Mouse (Mus musculus): Measurements from ENCODE around the gene Atat1. TPM values are rescaled to one million over a fixed set of nuclear protein-coding genes. Genes with fewer than 3 reads are reported as not detected.

The Atat1 gene
- total and polyA plus RNA-seq, 3 experiments = 6.0 to 22.0 (median 6.0) TPM

DNA sequence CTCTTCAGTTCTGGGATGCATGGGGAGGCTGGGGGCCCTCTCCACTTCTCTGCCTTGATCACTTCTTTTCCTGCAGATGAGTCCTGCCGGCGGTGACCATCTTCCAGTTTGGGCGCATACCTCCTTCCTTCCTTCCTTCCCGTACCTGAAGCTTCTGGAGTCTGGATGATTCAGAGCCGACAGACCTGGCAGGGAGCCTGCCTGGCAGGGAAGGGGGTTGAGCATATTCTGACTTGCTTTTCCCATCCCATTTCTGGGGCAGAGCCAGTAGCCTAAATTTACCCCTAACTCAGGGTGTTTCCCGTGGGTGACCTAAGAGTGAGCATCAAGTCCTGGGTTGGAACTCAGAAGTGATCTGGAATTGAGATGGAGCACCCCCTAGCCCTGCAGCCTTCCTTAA lies 35.2 kb downstream of the Atat1 start:
- H3K27ac ChIP-seq = no peak overlapping the region
- no peak for DNase-seq
- 48% methylated on average over 6 of the region's 6 CpGs for WGBS
- peaks cover 9% of the 10 kb centered on the region; the same call in 1 of the 2 replicates for H3K36me3 ChIP-seq (ENCODE audit: control insufficient read depth, insufficient read depth, low read length)
- peaks cover 10% of the 10 kb centered on the region for H3K4me1 ChIP-seq (ENCODE audit: control insufficient read depth, insufficient read depth, low read length)
- no peaks in the 10 kb centered on the region for H3K27me3 ChIP-seq (ENCODE audit: control insufficient read depth, insufficient read depth, low read length)
- no peaks in the 10 kb centered on the region for H3K79me2 ChIP-seq (replicated peaks; ENCODE audit: control insufficient read depth, insufficient read depth, low read length)
- H3K4me3 ChIP-seq = no peak overlapping the region
- TF ChIP-seq EP300 (IDR thresholded peaks at IDR 0.05; ENCODE audit: insufficient read depth, low read depth, low read length) (no peak), CTCF (IDR thresholded peaks at IDR 0.05) (no peak), POLR2A (IDR thresholded peaks at IDR 0.05; ENCODE audit: insufficient read depth, low read depth, low read length) (no peak)
- intact Hi-C loops (cut with DNase I) = no loop called here
- no peak overlapping the region for H3K9ac ChIP-seq (ENCODE audit: low read depth, low read length)

DNA sequence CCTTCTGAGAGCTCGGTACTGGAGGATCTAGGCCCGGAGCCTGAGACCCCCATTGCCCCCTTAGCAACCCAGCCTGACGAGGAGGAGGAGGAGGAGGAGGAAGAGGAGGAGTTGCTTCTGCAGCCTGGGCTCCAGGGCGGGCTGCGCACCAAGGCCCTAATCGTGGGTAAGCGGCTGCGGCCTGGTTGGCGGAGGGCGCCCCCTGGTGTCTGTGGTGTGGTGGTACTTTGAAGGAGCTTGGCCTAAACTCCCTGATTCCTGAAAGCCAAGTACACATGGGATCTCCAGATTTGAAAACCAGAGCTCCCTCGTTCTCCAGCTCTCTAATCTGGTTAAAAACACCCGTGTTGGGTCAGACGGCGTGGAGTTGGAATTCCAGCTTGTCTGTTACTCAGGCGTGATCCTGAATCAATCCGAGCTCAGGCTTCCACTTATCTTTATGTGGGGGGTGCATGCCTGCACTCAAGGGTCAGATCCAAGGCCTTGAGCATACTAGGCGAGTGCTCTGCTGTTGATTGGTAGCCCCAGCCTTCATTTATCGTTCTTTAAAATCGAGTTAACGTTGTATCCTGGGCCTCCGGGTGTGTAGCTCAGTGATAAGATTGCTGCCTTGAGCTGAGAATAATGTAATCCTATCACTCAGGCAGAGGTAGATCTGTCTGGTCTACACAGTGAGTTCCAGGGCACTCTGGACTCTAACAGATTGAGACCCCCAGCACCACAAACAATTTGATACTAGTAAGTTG lies 35.9 kb downstream of the Atat1 start:
- peak; percentile 89 to 93 for DNase-seq
- H3K9ac ChIP-seq (ENCODE audit: low read depth, low read length) = peak overlapping the region; percentile 31; the same call in 1 of the 2 replicates
- WGBS = 19% methylated on average over 21 of the region's 21 CpGs
- no peaks in the 10 kb centered on the region for H3K27me3 ChIP-seq (ENCODE audit: control insufficient read depth, insufficient read depth, low read length)
- peak overlapping the region; percentile 48 for H3K27ac ChIP-seq
- TF ChIP-seq POLR2A (IDR thresholded peaks at IDR 0.05; ENCODE audit: insufficient read depth, low read depth, low read length) = no peak
- peak; percentile 96 for TF ChIP-seq EP300 (IDR thresholded peaks at IDR 0.05; ENCODE audit: insufficient read depth, low read depth, low read length)
- TF ChIP-seq CTCF (IDR thresholded peaks at IDR 0.05) = no peak; the same call in none of the 2 replicates
- H3K79me2 ChIP-seq (replicated peaks; ENCODE audit: control insufficient read depth, insufficient read depth, low read length) = no peaks in the 10 kb centered on the region
- H3K4me1 ChIP-seq (ENCODE audit: control insufficient read depth, insufficient read depth, low read length) = peaks cover 10% of the 10 kb centered on the region
- intact Hi-C loops (cut with DNase I) = loop anchor here (1.0 to 2.0 kb wide), 2 partner anchors 38 to 133 kb away; no protein-coding TSS in a partner anchor
- H3K36me3 ChIP-seq (ENCODE audit: control insufficient read depth, insufficient read depth, low read length) = peaks cover 9% of the 10 kb centered on the region; the same call in 1 of the 2 replicates
- H3K4me3 ChIP-seq = peak overlapping the region; percentile 16; the same call in 1 of the 2 replicates

DNA sequence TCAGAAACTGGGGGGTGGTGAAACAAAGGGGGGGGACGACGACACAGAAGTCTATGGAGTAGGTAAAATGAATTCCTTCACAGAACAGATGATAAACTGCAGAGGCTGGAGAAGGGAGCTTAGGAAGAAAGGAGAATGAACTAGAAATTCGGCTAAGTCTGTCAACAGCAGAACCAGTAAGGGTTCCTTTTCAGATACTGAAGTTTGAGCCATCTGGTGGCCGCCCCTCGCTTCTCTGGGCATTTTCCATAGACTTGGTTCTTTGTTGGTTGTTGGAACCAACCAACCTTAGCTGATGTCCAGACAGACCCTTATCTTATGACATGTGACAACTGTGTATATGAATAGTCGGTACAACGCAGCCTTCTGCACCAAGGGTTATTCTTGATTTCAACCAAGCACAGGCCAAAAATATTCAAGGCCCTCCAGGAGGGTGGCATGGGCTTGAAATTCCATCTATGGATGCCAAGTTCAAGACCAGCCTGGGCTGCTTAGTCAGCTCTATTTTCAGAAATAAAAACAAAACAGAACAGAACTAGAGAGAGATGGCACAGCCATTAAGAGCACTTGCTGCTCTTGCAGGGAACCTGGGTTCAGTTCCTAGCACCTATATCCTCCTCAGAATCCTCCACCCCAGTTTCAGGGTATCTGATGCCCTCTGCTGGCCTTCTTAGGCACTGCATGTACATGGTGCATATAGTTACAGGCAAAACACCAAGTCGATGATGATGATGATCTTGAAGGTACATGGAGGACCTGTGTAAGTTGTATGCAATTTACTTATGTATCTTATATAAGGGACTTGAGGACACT lies 38.8 kb downstream of the Atat1 start:
- WGBS = 25% methylated on average over 8 of the region's 8 CpGs
- peaks cover 10% of the 10 kb centered on the region for H3K4me1 ChIP-seq (ENCODE audit: control insufficient read depth, insufficient read depth, low read length)
- H3K9ac ChIP-seq (ENCODE audit: low read depth, low read length) = peak overlapping the region; percentile 18
- TF ChIP-seq POLR2A (IDR thresholded peaks at IDR 0.05; ENCODE audit: insufficient read depth, low read depth, low read length) (no peak), CTCF (IDR thresholded peaks at IDR 0.05) (peak; percentile 71)
- H3K27me3 ChIP-seq (ENCODE audit: control insufficient read depth, insufficient read depth, low read length) = no peaks in the 10 kb centered on the region
- peak overlapping the region; percentile 98 for H3K27ac ChIP-seq
- DNase-seq = peak in 1 of 2 experiments; percentile 45
- peak overlapping the region; percentile 61 for H3K4me3 ChIP-seq
- no peaks in the 10 kb centered on the region for H3K79me2 ChIP-seq (replicated peaks; ENCODE audit: control insufficient read depth, insufficient read depth, low read length)
- H3K36me3 ChIP-seq (ENCODE audit: control insufficient read depth, insufficient read depth, low read length) = peaks cover 9% of the 10 kb centered on the region; the same call in 1 of the 2 replicates
- intact Hi-C loops (cut with DNase I) = no loop called here

DNA sequence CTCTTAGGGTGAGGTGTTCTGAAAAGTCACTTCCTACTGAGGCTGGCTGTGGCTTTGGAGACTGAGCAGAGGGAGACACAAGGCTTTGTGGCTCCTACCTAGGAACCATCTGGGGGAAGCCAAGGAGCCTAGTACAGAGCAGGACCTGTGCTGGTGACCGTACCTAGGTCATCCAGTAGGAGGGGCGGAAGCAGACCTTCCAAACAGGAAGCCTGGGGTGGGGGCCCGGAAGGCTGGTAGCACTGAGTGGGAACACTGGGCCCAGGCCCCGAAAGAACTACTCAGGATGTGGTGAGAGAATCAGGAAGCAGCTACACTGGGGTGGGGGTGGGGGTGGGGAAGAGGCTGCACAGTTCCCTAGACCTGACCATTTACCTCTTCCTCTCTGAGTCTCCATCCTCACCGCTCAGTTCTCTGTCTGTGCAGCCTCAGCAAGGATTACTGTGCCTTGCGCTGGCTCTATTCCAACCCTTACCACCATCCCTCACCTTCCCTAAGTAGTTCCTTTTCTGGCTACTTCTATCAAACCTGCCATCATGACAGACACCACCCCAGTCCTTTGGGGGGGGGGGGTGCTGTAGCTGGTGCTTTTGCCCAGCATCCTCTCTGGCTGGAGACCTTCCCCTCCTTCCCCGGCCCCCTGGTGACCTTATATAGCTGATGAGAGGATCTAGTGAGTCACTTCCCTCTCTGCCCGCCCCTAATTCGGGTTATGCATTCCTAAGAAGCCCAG lies 39.6 kb downstream of the Atat1 start:
- peak overlapping the region; percentile 61 for H3K4me3 ChIP-seq
- intact Hi-C loops (cut with DNase I) = no loop called here
- TF ChIP-seq EP300 (IDR thresholded peaks at IDR 0.05; ENCODE audit: insufficient read depth, low read depth, low read length) = peak; percentile 79; the same call in 1 of the 2 replicates
- peak; percentile 73 for TF ChIP-seq POLR2A (IDR thresholded peaks at IDR 0.05; ENCODE audit: insufficient read depth, low read depth, low read length)
- peak; percentile 46 for TF ChIP-seq CTCF (IDR thresholded peaks at IDR 0.05)
- peak overlapping the region; percentile 98 for H3K27ac ChIP-seq
- peak overlapping the region; percentile 18 for H3K9ac ChIP-seq (ENCODE audit: low read depth, low read length)
- H3K79me2 ChIP-seq (replicated peaks; ENCODE audit: control insufficient read depth, insufficient read depth, low read length) = no peaks in the 10 kb centered on the region
- H3K36me3 ChIP-seq (ENCODE audit: control insufficient read depth, insufficient read depth, low read length) = peaks cover 8% of the 10 kb centered on the region; the same call in 1 of the 2 replicates
- DNase-seq = peak; percentile 79 to 88
- H3K4me1 ChIP-seq (ENCODE audit: control insufficient read depth, insufficient read depth, low read length) = peaks cover 10% of the 10 kb centered on the region
- no peaks in the 10 kb centered on the region for H3K27me3 ChIP-seq (ENCODE audit: control insufficient read depth, insufficient read depth, low read length)
- WGBS = 18% methylated on average over 9 of the region's 9 CpGs

DNA sequence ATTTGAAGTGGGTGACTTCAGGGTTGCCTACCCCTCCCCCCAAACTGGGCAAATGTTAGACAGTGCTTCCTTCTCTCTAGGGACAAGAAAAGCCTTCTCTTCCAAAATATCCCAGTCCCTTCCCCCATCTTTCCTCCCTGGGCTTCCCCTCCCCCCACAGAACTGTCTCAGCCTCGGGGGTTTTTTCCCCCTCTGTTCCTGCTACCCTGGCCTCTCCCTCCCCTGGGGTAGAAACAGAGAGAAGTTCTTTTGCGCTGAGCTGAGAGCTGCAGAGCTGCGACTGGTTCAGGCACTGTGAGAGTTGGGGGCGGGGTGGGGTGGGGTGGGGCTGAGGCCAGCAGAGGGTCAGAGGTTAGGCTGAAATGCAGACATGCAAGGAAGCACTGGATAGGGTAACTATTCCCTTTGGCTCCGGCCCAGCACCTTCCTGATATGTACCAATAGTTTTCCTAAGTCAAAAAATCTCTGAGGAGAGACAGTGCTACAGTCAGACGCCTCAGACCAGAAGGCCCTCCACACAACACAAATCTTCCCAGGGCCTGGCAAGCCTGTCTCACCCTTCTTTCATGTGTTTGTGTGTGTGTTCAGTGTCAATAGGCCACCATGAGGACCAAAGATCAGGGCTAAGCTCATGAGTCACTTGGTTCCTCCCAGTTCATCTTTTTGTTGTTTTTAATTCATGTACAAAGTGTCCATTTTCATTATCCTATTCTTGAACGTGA lies 40.4 kb downstream of the Atat1 start:
- intact Hi-C loops (cut with DNase I) = no loop called here
- DNase-seq = peak; percentile 67 to 71
- H3K4me3 ChIP-seq = peak overlapping the region; percentile 61
- H3K36me3 ChIP-seq (ENCODE audit: control insufficient read depth, insufficient read depth, low read length) = peaks cover 7% of the 10 kb centered on the region; the same call in 1 of the 2 replicates
- peaks cover 14% of the 10 kb centered on the region for H3K4me1 ChIP-seq (ENCODE audit: control insufficient read depth, insufficient read depth, low read length)
- H3K79me2 ChIP-seq (replicated peaks; ENCODE audit: control insufficient read depth, insufficient read depth, low read length) = no peaks in the 10 kb centered on the region
- TF ChIP-seq POLR2A (IDR thresholded peaks at IDR 0.05; ENCODE audit: insufficient read depth, low read depth, low read length) = peak; percentile 38; the same call in 1 of the 2 replicates
- no peak for TF ChIP-seq CTCF (IDR thresholded peaks at IDR 0.05)
- 19% methylated on average over 7 of the region's 7 CpGs for WGBS
- H3K27me3 ChIP-seq (ENCODE audit: control insufficient read depth, insufficient read depth, low read length) = no peaks in the 10 kb centered on the region
- peak overlapping the region; percentile 91 for H3K9ac ChIP-seq (ENCODE audit: low read depth, low read length)
- peak overlapping the region; percentile 98 for H3K27ac ChIP-seq
